Mouse (Mus musculus) forebrain, embryonic 10.5 days (tissue): ENCODE results near the gene Pkm. TPM values are rescaled to one million over a fixed set of nuclear protein-coding genes. Genes with fewer than 3 reads are reported as not detected.

Experiments used
- DNase-seq: peaks from one replicate; pipeline ENCODE4 v3.0.0-alpha.2; 2017; ENCODE audit warnings: low spot score; ENCODE audit errors: extremely low spot score
- H3K27ac ChIP-seq: fragments of 300-500 bp; sonication (generic); 2 replicates; pipeline ENCODE4 v1.5.1; 2016; ENCODE audit warnings: mild to moderate bottlenecking
- H3K27me3 ChIP-seq: fragments of 300-500 bp; sonication (generic); 2 replicates; pipeline ENCODE4 v1.6.1; 2016; ENCODE audit warnings: mild to moderate bottlenecking; ENCODE audit not compliant: poor library complexity, severe bottlenecking
- H3K36me3 ChIP-seq: fragments of 300-500 bp; sonication (generic); replicated peaks from 2 replicates; pipeline ENCODE4 v1.6.1; 2016; ENCODE audit warnings: mild to moderate bottlenecking, moderate library complexity
- H3K4me1 ChIP-seq: fragments of 300-500 bp; sonication (generic); 2 replicates; pipeline ENCODE4 v1.6.1; 2016
- H3K4me3 ChIP-seq: fragments of 300-500 bp; sonication (generic); 2 replicates; pipeline ENCODE4 v1.5.1; 2016; ENCODE audit warnings: mild to moderate bottlenecking, moderate library complexity
- H3K9me3 ChIP-seq: fragments of 300-500 bp; sonication (generic); 2 replicates; pipeline ENCODE4 v1.6.1; 2016; ENCODE audit warnings: mild to moderate bottlenecking, moderate library complexity
- whole genome bisulfite sequencing: fragments of 180-500 bp; shearing (Covaris S2); methylation state at CpG from one replicate; pipeline ENCODE4 v1.1.7; 2016; 5-methylcytosine and 5-hydroxymethylcytosine counted together
- polyA plus RNA-seq: library from polyadenylated mRNA; unstranded; fragments of >200 nt; fragmentation: Nextera tagmentation; extraction: Ambion mirVana; gene quantifications from 2 replicates; pipeline ENCODE4 v1.2.1, GENCODE M21; 2016

Gene Pkm
- polyA plus RNA-seq, 1 experiment from 2014 or later, result 3,207 TPM

GRCm38 (mm10) chr9:59658146-59658545, 2.0 kb downstream of the Pkm start:
- Histone ChIP-seq H3K36me3 (peaks cover 53% of the 10 kb centered on the region), H3K9me3 (no peaks in the 10 kb centered on the region), H3K4me3 (peak overlapping the region; percentile 92), H3K4me1 (peaks cover 63% of the 10 kb centered on the region), H3K27ac (peak overlapping the region; percentile 100), H3K27me3 (no peaks in the 10 kb centered on the region)
- DNase-seq, result no peak
- WGBS, result 4% methylated on average over 4 of the region's 4 CpGs

GRCm38 (mm10) chr9:59659036-59660026, 3.2 kb downstream of the Pkm start:
- H3K27ac ChIP-seq, result peak overlapping the region; percentile 100
- H3K4me1 ChIP-seq, result peaks cover 74% of the 10 kb centered on the region
- H3K27me3 ChIP-seq, result no peaks in the 10 kb centered on the region
- H3K4me3 ChIP-seq, result peak overlapping the region; percentile 92
- H3K9me3 ChIP-seq, result no peaks in the 10 kb centered on the region
- H3K36me3 ChIP-seq, result peaks cover 65% of the 10 kb centered on the region
- 28% methylated on average over 14 of the region's 14 CpGs for WGBS
- DNase-seq, result peak; percentile 88

DNA sequence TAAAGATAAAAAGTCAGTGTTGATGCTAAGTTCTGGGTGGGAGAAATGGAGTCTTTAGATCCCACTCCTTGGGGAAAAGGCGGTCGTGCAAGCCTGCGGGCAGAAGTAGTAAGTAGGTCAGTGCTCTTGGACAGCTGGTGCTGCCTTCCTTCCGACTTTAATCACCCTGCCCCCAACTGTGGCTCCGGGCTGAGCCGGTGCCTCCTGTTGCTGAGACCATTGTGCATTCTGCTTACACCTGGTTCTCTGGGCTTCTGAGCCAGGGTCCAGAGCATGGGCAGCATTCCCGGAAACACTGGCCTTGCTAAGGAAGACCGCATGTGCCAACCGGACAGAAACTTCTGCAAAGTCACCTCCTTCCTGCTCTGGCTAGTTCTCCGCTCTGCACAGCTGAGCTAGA, 4.3 kb downstream of the Pkm start:
- Histone ChIP-seq H3K4me3 (peak overlapping the region; percentile 92), H3K27ac (peak overlapping the region; percentile 100), H3K27me3 (no peaks in the 10 kb centered on the region), H3K9me3 (no peaks in the 10 kb centered on the region), H3K36me3 (peaks cover 75% of the 10 kb centered on the region), H3K4me1 (peaks cover 68% of the 10 kb centered on the region)
- no peak for DNase-seq
- WGBS, result 62% methylated on average over 10 of the region's 10 CpGs

DNA sequence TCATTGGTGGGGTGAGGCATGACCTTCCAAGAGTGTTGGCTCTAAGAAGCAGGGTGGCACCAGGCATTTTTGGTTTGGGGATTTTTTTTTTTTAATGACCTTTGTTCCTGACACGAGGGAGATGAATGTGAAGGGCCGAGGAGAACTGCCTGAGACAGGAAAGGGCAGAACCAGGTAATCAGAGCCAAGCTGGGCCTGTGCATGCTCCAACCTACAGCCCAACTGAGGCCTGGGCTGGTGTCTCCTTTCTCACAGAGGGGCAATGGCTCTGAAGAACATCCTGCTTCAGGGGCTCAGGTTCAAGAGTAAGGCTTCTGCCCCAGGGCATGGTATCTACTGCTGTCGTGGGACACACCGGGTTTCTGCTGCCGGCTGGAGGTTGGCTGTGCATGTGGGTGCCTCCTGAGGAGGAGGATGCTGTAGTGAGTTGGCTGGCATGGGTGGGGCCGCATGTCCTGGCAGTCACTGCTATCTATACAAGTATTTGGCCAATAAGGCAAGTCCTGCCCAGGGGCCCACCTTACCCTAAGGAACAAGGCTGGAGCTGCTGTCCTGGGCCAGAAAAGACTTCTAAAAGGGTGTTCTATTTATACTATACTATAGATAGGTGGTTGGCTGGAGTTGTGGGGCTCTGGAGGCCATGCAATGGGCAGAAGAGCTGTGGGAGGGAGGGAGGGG, 5.3 kb downstream of the Pkm start:
- 74% methylated on average over 6 of the region's 6 CpGs for WGBS
- Histone ChIP-seq H3K27ac (peak overlapping the region; percentile 45; the same call in 1 of the 2 replicates), H3K4me3 (peak overlapping the region; percentile 92), H3K9me3 (no peaks in the 10 kb centered on the region), H3K4me1 (peaks cover 62% of the 10 kb centered on the region), H3K36me3 (peaks cover 86% of the 10 kb centered on the region), H3K27me3 (no peaks in the 10 kb centered on the region)
- DNase-seq, result no peak

DNA sequence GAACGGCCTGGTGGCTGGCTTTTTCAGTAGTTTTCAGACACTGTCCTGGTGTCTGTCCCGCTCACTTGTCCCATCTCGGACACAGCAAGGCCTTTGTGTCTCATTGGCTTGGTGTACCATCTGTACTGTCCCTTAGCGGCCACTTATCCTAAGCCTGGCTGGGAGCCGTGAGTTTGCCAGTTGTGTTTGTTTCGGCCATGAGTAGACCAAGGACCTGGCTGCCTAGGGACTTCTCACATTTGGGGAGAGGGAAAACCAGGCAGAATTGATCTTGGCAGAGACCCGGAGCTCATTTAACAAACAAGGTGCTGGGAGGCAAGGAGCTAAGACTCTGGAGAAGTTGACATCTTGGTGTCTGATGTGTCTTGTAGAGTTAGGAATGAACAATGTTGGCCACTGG, 7.1 kb downstream of the Pkm start:
- 89% methylated on average over 7 of the region's 7 CpGs for WGBS
- Histone ChIP-seq H3K4me3 (no peak overlapping the region), H3K4me1 (peaks cover 60% of the 10 kb centered on the region), H3K27me3 (no peaks in the 10 kb centered on the region), H3K9me3 (no peaks in the 10 kb centered on the region), H3K36me3 (peaks cover 100% of the 10 kb centered on the region), H3K27ac (no peak overlapping the region)
- no peak for DNase-seq

DNA sequence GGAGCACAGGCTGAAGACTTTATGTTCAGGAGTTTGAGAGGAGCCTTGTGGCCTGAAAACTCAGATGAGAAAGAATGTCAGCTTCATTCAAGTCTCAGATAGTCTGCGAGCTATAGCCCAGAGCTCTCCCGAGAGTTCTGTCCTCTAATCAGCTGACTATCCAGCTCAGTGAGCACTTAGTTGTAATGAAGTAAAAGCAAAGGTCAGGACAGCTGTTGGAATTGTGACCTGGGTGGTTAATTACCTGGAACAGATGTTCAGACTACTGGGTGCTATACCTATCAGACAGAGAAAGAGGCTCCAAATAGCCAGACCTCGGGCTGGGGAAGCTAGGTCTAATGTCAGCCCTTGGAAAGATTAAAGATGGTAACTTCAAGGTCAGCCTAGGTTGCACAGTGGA, 7.8 kb downstream of the Pkm start:
- H3K36me3 ChIP-seq, result peaks cover 100% of the 10 kb centered on the region
- H3K27me3 ChIP-seq, result no peaks in the 10 kb centered on the region
- H3K4me1 ChIP-seq, result peaks cover 52% of the 10 kb centered on the region

GRCm38 (mm10) chr9:59664664-59665256, 8.6 kb downstream of the Pkm start:
- Histone ChIP-seq H3K9me3 (no peaks in the 10 kb centered on the region), H3K27ac (no peak overlapping the region), H3K36me3 (peaks cover 99% of the 10 kb centered on the region), H3K27me3 (no peaks in the 10 kb centered on the region), H3K4me3 (no peak overlapping the region), H3K4me1 (peaks cover 44% of the 10 kb centered on the region)
- 87% methylated on average over 4 of the region's 4 CpGs for WGBS
- DNase-seq, result no peak

More for the DNA sequence above, 7.8 kb downstream of the Pkm start:
- Histone ChIP-seq H3K9me3 (no peaks in the 10 kb centered on the region), H3K27ac (no peak overlapping the region), H3K4me3 (no peak overlapping the region)
- WGBS, result 69% methylated on average over 3 of the region's 3 CpGs
- DNase-seq, result no peak

GRCm38 (mm10) chr9:59666016-59666415, 9.8 kb downstream of the Pkm start:
- no peak for DNase-seq
- Histone ChIP-seq H3K9me3 (no peaks in the 10 kb centered on the region), H3K4me1 (peaks cover 32% of the 10 kb centered on the region), H3K27ac (no peak overlapping the region), H3K4me3 (no peak overlapping the region), H3K36me3 (peaks cover 99% of the 10 kb centered on the region), H3K27me3 (no peaks in the 10 kb centered on the region)
- WGBS, result 94% methylated on average over 8 of the region's 8 CpGs

DNA sequence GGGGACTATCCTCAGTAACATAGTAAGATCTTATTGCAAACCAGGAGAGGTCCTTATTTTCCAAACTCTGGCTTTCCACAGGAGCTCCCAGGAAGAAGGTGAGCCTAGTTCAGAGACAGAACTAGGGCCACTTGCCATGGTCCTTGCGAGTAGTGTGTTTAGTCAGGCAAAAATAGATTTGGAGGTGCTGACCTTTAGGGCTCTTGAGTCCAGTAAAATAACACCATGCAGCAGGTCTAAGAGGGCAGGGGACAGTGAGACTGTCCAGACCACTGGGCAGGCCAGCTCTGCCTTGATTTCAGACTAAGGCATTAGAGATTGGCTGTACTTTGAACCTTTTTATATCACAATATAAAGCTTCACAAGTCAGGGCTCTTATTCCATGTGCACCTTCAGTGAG, 10.6 kb downstream of the Pkm start:
- no peaks in the 10 kb centered on the region for H3K9me3 ChIP-seq
- no peak for DNase-seq
- WGBS, result 91% methylated on average over 1 of the region's 1 CpGs
- no peaks in the 10 kb centered on the region for H3K27me3 ChIP-seq
- H3K36me3 ChIP-seq, result peaks cover 99% of the 10 kb centered on the region
- H3K27ac ChIP-seq, result no peak overlapping the region
- peaks cover 24% of the 10 kb centered on the region for H3K4me1 ChIP-seq
- no peak overlapping the region for H3K4me3 ChIP-seq

- Histone ChIP-seq H3K9me3 (no peaks in the 10 kb centered on the region), H3K27ac (no peak overlapping the region), H3K36me3 (peaks cover 99% of the 10 kb centered on the region), H3K4me1 (peaks cover 19% of the 10 kb centered on the region), H3K4me3 (no peak overlapping the region), H3K27me3 (no peaks in the 10 kb centered on the region)
- WGBS, result 94% methylated on average over 4 of the region's 4 CpGs
- DNase-seq, result no peak
Measured at GRCm38 (mm10) chr9:59667250-59667649, 11.1 kb downstream of the Pkm start.

DNA sequence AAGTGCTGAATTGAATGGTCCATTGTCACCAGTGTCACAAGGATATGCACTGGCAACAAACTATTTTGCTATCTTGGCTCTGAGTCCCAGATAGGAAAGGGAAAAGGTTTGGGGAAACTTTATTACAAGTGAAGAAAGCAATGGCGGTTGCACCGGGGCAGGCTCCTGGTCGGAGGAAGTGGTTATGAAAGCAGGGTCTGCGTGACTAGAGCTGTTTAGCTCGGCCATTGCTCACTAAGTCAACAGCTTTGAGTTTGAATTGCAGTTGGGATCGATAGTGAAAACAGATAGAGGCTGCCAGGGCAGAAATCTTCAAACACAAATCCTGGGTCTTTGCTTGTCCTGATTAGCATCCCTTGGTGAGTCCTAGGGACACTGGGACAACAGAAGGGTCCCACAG, 11.7 kb downstream of the Pkm start:
- Histone ChIP-seq H3K4me3 (no peak overlapping the region), H3K36me3 (peaks cover 99% of the 10 kb centered on the region), H3K9me3 (no peaks in the 10 kb centered on the region), H3K4me1 (peaks cover 14% of the 10 kb centered on the region), H3K27me3 (no peaks in the 10 kb centered on the region), H3K27ac (no peak overlapping the region)
- no peak for DNase-seq
- 88% methylated on average over 6 of the region's 6 CpGs for WGBS

DNA sequence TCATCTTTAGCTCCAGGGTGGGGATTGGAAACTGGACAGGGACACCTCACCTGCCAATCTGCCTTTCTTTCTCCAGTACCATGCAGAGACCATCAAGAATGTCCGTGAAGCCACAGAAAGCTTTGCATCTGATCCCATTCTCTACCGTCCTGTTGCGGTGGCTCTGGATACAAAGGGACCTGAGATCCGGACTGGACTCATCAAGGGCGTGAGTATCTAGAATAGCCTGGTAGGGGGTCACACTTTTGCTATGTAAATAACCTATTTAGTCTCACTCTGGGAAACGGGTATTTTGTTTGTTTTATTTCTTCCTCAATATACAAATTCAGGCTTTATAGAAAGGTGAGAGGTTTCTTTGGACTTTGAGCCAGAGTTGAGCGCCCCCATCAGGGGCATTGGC, 12.3 kb downstream of the Pkm start:
- no peaks in the 10 kb centered on the region for H3K9me3 ChIP-seq
- H3K4me1 ChIP-seq, result peaks cover 8% of the 10 kb centered on the region
- peaks cover 99% of the 10 kb centered on the region for H3K36me3 ChIP-seq
- H3K27ac ChIP-seq, result no peak overlapping the region
- H3K4me3 ChIP-seq, result no peak overlapping the region
- DNase-seq, result no peak
- WGBS, result 86% methylated on average over 7 of the region's 7 CpGs
- H3K27me3 ChIP-seq, result no peaks in the 10 kb centered on the region
